Mouse (Mus musculus): ENCODE results near the gene Mob3c. TPM values are rescaled to one million over a fixed set of nuclear protein-coding genes. Genes with fewer than 3 reads are reported as not detected.

Mob3c gene
- polyA plus RNA-seq, 1 experiment from 2014 or later = 8.1 TPM

DNA sequence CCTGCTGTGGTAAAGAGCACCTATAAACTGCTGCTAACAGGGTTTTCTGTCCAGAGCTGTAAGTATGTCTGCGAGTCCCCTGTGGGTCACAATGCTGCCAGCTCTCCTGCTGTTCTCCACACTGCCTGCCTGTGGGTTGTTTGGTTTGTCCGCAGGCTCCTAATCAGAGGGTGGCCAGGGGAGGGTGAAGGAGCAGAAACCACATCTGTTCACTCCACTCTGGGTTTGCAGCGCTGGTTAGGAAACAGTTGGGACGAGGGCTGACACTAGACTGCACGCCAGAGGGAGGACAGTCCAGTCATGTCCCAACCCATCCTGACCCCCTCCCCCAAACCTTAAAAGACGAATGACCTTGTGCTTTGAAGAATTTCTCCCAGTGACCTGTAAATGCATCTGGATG is 27.2 kb downstream of the Mob3c start:
- Histone ChIP-seq H3K36me3 (ENCODE audit: control insufficient read depth, insufficient read depth, low read length) (peaks cover 12% of the 10 kb centered on the region; the same call in 1 of the 2 replicates), H3K27ac (replicated peaks) (no peak overlapping the region), H3K4me1 (replicated peaks; ENCODE audit: control insufficient read depth, insufficient read depth) (no peaks in the 10 kb centered on the region), H3K27me3 (ENCODE audit: control insufficient read depth, insufficient read depth, low read length) (no peaks in the 10 kb centered on the region), H3K9me3 (ENCODE audit: control insufficient read depth, low read length) (no peaks in the 10 kb centered on the region), H3K9ac (ENCODE audit: low read length) (no peak overlapping the region), H3K4me2 (replicated peaks; ENCODE audit: low read depth) (no peak overlapping the region), H3K4me3 (ENCODE audit: low read depth, low read length) (no peak overlapping the region)
- ATAC-seq (ENCODE audit: low FRiP score, low TSS enrichment) (no peak), DNase-seq (ENCODE audit: low spot score) (no peak)
- 64% methylated on average over 6 of the region's 6 CpGs for WGBS
- no peak for TF ChIP-seq CTCF (IDR thresholded peaks at IDR 0.05; ENCODE audit: low read depth)

DNA sequence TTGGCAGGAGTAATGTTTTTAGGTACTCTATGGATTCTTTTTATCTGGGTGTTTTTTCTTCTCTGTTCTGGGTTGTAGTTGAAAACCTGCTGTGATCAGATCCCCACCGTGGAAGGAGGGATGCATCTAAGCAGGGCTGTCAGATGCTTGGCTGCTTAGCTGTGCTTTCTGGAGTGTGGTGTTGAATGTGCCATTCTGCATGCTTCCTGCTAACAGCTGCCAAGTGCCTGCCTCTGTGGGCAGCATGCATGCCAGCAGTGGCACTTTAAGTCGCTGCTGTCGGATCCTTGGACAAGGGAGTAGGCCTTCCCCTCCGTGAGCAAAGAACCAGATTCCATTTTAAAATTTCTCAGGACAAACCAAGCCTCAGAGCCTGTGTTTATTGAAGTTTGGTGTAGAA is 27.7 kb downstream of the Mob3c start:
- WGBS = 60% methylated on average over 4 of the region's 4 CpGs
- no peak for DNase-seq (ENCODE audit: low spot score)
- H3K4me1 ChIP-seq (replicated peaks; ENCODE audit: control insufficient read depth, insufficient read depth) = no peaks in the 10 kb centered on the region
- H3K36me3 ChIP-seq (ENCODE audit: control insufficient read depth, insufficient read depth, low read length) = peaks cover 12% of the 10 kb centered on the region; the same call in 1 of the 2 replicates
- no peak for TF ChIP-seq CTCF (IDR thresholded peaks at IDR 0.05; ENCODE audit: low read depth)
- no peak for TF ChIP-seq EP300 (optimal IDR thresholded peaks at IDR 0.05)
- no peaks in the 10 kb centered on the region for H3K9me3 ChIP-seq (ENCODE audit: control insufficient read depth, low read length)
- no peak overlapping the region for H3K9ac ChIP-seq (ENCODE audit: low read length)
- H3K4me2 ChIP-seq (replicated peaks; ENCODE audit: low read depth) = no peak overlapping the region
- no peak for ATAC-seq (ENCODE audit: low FRiP score, low TSS enrichment)
- H3K27me3 ChIP-seq (ENCODE audit: control insufficient read depth, insufficient read depth, low read length) = no peaks in the 10 kb centered on the region
- no peak overlapping the region for H3K4me3 ChIP-seq (ENCODE audit: low read depth, low read length)
- no peak overlapping the region for H3K27ac ChIP-seq (replicated peaks)

DNA sequence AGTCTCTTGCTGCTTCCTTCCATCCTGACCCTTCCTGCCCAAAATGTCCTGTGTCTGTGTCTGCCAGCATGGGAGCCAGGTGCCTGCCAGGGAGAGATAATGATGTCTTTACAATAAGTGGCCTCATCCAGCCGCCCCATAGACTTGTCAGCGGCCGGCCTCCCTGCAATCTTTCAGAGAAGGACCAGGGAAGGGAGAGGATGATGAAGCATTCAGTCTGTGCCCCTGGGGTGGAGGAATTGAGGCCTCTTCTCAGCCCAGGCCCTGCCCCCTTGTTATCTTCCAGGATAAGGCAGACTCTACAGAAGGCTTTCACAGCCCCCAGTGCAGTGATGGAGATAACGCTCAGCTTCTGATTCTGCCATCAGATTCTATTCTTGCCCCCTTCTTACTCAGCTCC is 28.4 kb downstream of the Mob3c start:
- DNase-seq (ENCODE audit: low spot score) (no peak), ATAC-seq (ENCODE audit: low FRiP score, low TSS enrichment) (no peak)
- Histone ChIP-seq H3K4me3 (ENCODE audit: low read depth, low read length) (no peak overlapping the region), H3K27ac (replicated peaks) (no peak overlapping the region), H3K9me3 (ENCODE audit: control insufficient read depth, low read length) (no peaks in the 10 kb centered on the region), H3K4me1 (replicated peaks; ENCODE audit: control insufficient read depth, insufficient read depth) (no peaks in the 10 kb centered on the region), H3K27me3 (ENCODE audit: control insufficient read depth, insufficient read depth, low read length) (no peaks in the 10 kb centered on the region), H3K36me3 (ENCODE audit: control insufficient read depth, insufficient read depth, low read length) (peaks cover 12% of the 10 kb centered on the region; the same call in 1 of the 2 replicates), H3K4me2 (replicated peaks; ENCODE audit: low read depth) (no peak overlapping the region), H3K9ac (ENCODE audit: low read length) (no peak overlapping the region)
- 86% methylated on average over 4 of the region's 4 CpGs for WGBS
- TF ChIP-seq EP300 (optimal IDR thresholded peaks at IDR 0.05) (no peak), CTCF (IDR thresholded peaks at IDR 0.05; ENCODE audit: low read depth) (no peak)

DNA sequence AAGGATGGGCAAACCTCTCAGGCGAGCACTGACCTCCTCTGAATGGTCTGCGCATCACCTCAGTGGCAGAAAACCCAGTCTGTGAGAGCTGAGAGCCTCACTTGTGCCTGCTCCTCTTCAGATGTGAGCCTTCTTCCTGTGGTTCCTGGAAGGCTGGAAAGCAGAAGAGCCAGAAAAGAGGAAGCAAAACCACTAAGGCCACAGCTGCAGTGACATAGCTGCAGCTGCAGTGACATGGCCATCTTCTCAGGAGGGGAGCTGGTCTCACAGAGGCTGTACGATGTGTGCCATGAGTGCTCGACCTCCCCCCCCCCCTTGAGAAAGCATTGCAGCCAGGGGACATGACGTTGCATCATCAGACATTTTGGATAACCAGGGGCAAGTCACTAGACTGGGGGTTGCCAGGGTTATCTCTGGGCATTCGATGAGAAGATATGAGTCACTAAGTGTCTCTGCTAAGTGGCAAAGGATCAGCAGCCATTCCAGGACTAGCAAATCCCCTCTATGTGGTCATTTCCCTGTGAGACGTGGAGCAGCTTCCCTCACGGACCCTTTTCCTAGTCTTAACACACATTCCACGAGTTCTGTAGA is 29.5 kb downstream of the Mob3c start:
- WGBS = 78% methylated on average over 9 of the region's 9 CpGs
- no peaks in the 10 kb centered on the region for H3K9me3 ChIP-seq (ENCODE audit: control insufficient read depth, low read length)
- no peak for ATAC-seq (ENCODE audit: low FRiP score, low TSS enrichment)

DNA sequence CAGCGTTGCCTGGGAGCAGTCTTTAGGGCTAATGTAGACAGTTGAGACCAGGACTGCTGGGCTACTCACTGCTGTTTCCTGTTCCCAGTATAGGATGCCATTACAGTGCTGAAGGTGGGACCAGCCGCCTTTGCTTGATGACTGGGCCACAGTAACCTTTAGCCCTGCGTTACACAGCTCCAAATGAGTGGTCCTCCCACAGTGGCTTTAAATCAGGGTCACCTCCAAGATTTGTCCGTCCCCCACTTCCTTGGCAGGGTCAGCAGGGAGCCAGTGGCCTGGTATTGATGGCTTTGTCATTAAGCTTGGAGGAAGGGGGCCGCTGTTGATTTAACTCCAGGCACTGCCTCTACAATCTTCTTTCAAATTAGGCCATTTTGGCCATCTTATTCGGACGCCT is 35.5 kb downstream of the Mob3c start:
- Histone ChIP-seq H3K4me2 (replicated peaks; ENCODE audit: low read depth) (no peak overlapping the region), H3K9me3 (ENCODE audit: control insufficient read depth, low read length) (no peaks in the 10 kb centered on the region), H3K4me3 (ENCODE audit: low read depth, low read length) (no peak overlapping the region), H3K27me3 (ENCODE audit: control insufficient read depth, insufficient read depth, low read length) (no peaks in the 10 kb centered on the region), H3K36me3 (ENCODE audit: control insufficient read depth, insufficient read depth, low read length) (peaks cover 5% of the 10 kb centered on the region; the same call in 1 of the 2 replicates), H3K9ac (ENCODE audit: low read length) (no peak overlapping the region), H3K27ac (replicated peaks) (no peak overlapping the region), H3K4me1 (replicated peaks; ENCODE audit: control insufficient read depth, insufficient read depth) (no peaks in the 10 kb centered on the region)
- DNase-seq (ENCODE audit: low spot score) (no peak), ATAC-seq (ENCODE audit: low FRiP score, low TSS enrichment) (no peak)
- WGBS = 69% methylated on average over 7 of the region's 7 CpGs
- no peak for TF ChIP-seq EP300 (optimal IDR thresholded peaks at IDR 0.05)
- no peak for TF ChIP-seq CTCF (IDR thresholded peaks at IDR 0.05; ENCODE audit: low read depth)

More for the DNA sequence above, 29.5 kb downstream of the Mob3c start:
- DNase-seq (ENCODE audit: low spot score) = no peak
- Histone ChIP-seq H3K4me2 (replicated peaks; ENCODE audit: low read depth) (no peak overlapping the region), H3K9ac (ENCODE audit: low read length) (no peak overlapping the region), H3K27me3 (ENCODE audit: control insufficient read depth, insufficient read depth, low read length) (no peaks in the 10 kb centered on the region), H3K4me1 (replicated peaks; ENCODE audit: control insufficient read depth, insufficient read depth) (no peaks in the 10 kb centered on the region), H3K27ac (replicated peaks) (no peak overlapping the region), H3K4me3 (ENCODE audit: low read depth, low read length) (no peak overlapping the region), H3K36me3 (ENCODE audit: control insufficient read depth, insufficient read depth, low read length) (peaks cover 12% of the 10 kb centered on the region; the same call in 1 of the 2 replicates)
- TF ChIP-seq CTCF (IDR thresholded peaks at IDR 0.05; ENCODE audit: low read depth) (no peak), EP300 (optimal IDR thresholded peaks at IDR 0.05) (no peak)

DNA sequence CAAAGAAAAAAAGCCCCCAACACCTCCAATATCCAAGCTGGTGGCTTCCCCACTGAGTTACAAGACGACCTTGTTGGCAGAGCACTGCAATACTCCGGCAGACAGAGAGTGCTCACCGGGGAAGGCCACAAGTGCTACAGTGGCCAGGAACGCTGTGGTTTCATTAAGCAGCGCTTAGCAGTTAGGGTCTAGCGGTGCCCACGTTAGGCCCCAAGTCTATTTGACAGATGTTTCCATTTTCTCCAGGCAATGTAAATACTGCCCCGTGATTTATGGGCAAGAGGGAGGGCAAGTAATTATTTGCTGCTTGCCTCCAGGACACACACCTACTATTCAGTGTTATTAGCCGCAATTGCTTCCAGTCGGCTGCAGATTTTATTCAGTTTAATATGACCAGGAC is 36.0 kb downstream of the Mob3c start:
- H3K9ac ChIP-seq (ENCODE audit: low read length) = no peak overlapping the region
- no peak for DNase-seq (ENCODE audit: low spot score)
- ATAC-seq (ENCODE audit: low FRiP score, low TSS enrichment) = no peak

More for the DNA sequence above, 36.0 kb downstream of the Mob3c start:
- TF ChIP-seq CTCF (IDR thresholded peaks at IDR 0.05; ENCODE audit: low read depth) (no peak), EP300 (optimal IDR thresholded peaks at IDR 0.05) (no peak)
- H3K4me2 ChIP-seq (replicated peaks; ENCODE audit: low read depth) = no peak overlapping the region
- H3K27me3 ChIP-seq (ENCODE audit: control insufficient read depth, insufficient read depth, low read length) = no peaks in the 10 kb centered on the region
- no peak overlapping the region for H3K4me3 ChIP-seq (ENCODE audit: low read depth, low read length)
- 29% methylated on average over 10 of the region's 10 CpGs for WGBS
- peaks cover 5% of the 10 kb centered on the region; the same call in 1 of the 2 replicates for H3K36me3 ChIP-seq (ENCODE audit: control insufficient read depth, insufficient read depth, low read length)
- H3K9me3 ChIP-seq (ENCODE audit: control insufficient read depth, low read length) = no peaks in the 10 kb centered on the region
- no peak overlapping the region for H3K27ac ChIP-seq (replicated peaks)
- H3K4me1 ChIP-seq (replicated peaks; ENCODE audit: control insufficient read depth, insufficient read depth) = no peaks in the 10 kb centered on the region
